Mouse (Mus musculus) adrenal gland, postnatal 14 days (tissue): Measurements from ENCODE around the gene Ropn1l. TPM values are rescaled to one million over a fixed set of nuclear protein-coding genes. Genes with fewer than 3 reads are reported as not detected.
A peak's percentile ranks its signal among the peaks of the same experiment; 100 is the strongest.

ENCODE experiments used
- DNase-seq: peaks from one replicate; pipeline ENCODE4 v3.0.0; 2021; ENCODE audit warnings: mixed read lengths
- long read RNA-seq, 2 experiments: library from polyadenylated mRNA; stranded (forward); transcript quantifications; one replicate each; pipeline ENCODE4 v2.0.0; 2021
- total RNA-seq: library from RNA; stranded (reverse); gene quantifications from 2 replicates; pipeline ENCODE4 v1.2.3, GENCODE M21; 2021

The Ropn1l gene
- 1.1 and 2.3 TPM in 2 replicates for total RNA-seq
- long read RNA-seq, experiment 1, partial matches to known transcripts: 0 of 2 reads
- long read RNA-seq, experiment 1, other reads (novel, unspliced or antisense): 0 of 2 reads
- long read RNA-seq, experiment 2, partial matches to known transcripts: 1 of 4 reads
- long read RNA-seq, experiment 2, other reads (novel, unspliced or antisense): 0 of 4 reads

DNA sequence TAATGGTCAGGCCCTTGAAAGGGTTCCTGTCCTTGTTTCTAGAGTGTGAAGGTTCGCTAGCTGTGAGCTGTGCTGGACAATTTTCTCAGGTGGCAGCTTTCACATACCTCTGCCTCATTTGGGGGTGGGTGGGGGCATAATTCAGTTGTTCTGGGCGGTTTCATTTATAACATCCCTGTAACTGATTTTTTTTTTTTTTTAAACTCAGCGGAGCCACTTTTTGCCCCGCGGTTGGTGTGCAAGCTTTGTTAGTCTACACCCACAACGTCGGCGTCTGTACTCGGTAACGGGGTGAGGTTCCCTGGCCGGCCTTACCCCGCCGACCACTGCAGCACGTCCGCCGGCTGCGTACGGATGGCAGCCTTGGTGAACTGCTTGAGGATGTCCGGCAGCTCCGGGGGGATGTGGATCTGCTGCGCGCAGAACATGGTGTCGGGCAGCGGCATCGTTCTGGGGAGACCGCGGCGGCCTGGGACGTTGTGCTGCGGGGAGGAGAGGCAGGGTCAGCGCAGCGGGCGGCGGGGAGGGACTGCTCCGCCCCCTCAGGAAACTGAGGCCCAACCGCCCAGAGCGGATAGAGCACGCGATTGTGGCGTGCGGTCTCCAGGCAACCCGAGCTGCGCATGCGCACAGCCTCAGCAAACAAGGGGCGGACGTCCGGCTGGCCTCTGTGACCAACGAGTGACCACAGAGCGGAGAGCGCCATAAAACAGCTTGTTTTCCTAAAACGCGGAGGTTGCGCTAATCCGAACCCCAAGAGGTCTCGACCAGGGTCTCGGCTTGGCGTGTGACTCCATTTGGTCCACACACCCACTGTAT lies at the start of gene Ropn1l:
TSS of gene Ropn1l (minus strand) at position 640 of the 819 bp plus-strand sequence.
- peak; percentile 96 for DNase-seq

GRCm38 (mm10) chr15:31502996-31503395 lies 49.5 kb upstream of the Ropn1l start:
- DNase-seq: no peak

GRCm38 (mm10) chr15:31502313-31502712 lies 48.8 kb upstream of the Ropn1l start:
- no peak for DNase-seq

GRCm38 (mm10) chr15:31494803-31495202 lies 41.3 kb upstream of the Ropn1l start:
- DNase-seq: no peak

GRCm38 (mm10) chr15:31494310-31494709 lies 40.8 kb upstream of the Ropn1l start:
- no peak for DNase-seq

- no peak for DNase-seq
Observed at GRCm38 (mm10) chr15:31487407-31487806, 33.9 kb upstream of the Ropn1l start.

DNA sequence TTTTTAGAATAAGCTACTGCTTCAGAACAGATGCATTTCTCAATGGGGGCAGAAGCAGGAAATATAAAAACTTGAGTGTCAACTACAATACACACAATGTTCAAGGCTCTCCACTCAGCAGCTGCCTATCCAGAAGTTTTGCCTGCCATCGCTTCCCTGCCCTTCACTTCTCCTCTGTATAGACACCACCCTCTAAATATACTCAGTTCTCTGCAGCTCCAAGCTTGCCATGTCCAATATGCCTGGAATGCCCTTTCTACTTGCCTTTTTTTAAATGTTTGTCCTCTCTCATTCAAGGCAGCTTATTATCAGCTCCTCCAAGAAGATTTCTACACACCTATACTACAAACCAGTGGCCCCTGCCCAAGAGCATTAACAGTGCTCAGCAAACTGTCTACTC lies 23.1 kb upstream of the Ropn1l start:
- no peak for DNase-seq

GRCm38 (mm10) chr15:31472645-31473574 lies 19.4 kb upstream of the Ropn1l start:
- no peak for DNase-seq

- DNase-seq: no peak
Observed at GRCm38 (mm10) chr15:31471529-31471928, 18.0 kb upstream of the Ropn1l start.

- DNase-seq: no peak
Observed at GRCm38 (mm10) chr15:31469497-31469896, 16.0 kb upstream of the Ropn1l start.

GRCm38 (mm10) chr15:31468806-31469205 lies 15.3 kb upstream of the Ropn1l start:
- DNase-seq: no peak

GRCm38 (mm10) chr15:31466749-31467148 lies 13.2 kb upstream of the Ropn1l start:
- no peak for DNase-seq

DNA sequence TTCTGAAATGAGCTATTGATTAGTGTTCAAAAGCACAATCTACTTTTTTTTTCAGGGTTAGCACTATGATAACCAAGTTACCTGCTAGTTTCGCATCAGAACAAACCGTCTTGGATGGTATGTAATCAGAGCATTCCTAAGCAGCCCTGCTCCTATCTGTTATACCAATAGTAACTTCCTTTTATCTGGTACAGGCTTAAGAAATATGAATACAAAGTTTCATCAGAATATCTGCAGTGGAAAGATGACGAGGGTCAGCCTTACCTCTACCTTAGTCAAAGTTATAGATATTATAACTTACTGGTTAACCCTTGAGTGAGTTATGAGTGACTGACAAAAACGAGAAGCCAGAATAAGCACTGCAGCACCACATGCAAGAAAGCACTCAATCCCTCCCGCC lies 12.8 kb upstream of the Ropn1l start:
- DNase-seq: no peak

- DNase-seq: no peak
Observed at GRCm38 (mm10) chr15:31465806-31466205, 12.3 kb upstream of the Ropn1l start.

- no peak for DNase-seq
Observed at GRCm38 (mm10) chr15:31460571-31460970, 7.0 kb upstream of the Ropn1l start.

DNA sequence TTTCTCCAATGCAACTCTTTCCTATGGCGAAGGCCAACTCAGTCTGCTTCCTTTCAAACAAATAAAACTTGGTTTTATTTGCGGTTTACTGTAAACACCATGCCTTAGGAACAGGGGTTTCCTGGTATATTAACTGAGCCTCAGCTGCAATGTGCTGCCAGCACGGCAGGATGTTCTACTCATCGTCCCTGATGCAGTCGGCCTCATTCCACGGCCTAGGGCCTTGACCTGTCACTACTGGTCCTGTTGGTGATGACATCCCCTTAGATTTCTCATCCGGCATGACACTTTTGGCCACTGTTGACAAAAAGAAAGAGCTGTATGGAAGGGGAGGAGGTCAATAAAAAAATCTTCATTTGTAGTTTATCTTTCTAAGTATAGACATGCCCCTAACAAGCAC lies 4.5 kb upstream of the Ropn1l start:
- DNase-seq: peak; percentile 72

GRCm38 (mm10) chr15:31456381-31456780 lies 2.8 kb upstream of the Ropn1l start:
- DNase-seq: no peak

DNA sequence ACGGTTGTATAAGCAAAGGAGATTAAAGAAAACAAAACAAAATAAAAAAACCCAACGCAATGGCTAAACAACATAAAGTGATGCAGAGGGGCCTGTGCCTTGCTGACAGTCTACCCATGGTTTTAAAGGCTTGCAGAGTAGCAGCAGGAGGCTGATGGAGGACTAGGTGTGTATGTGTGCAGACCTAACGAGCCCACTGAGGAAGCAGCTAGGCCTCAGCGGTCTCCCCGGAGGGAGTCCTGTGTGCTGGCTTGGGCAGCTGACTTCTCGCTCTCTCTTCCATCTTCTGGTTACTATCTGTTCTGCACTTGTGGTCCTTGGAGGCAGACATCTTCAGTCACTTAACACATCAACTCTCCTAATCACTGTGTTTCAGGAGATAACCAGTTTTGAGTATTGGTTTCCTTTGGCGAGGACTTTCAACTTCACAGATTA lies 1.3 kb upstream of the Ropn1l start:
- DNase-seq: no peak

GRCm38 (mm10) chr15:31454096-31454860 lies 741 bp upstream of the Ropn1l start:
- DNase-seq: no peak

- DNase-seq: no peak
Observed at GRCm38 (mm10) chr15:31452336-31453097, 1.0 kb downstream of the Ropn1l start.

DNA sequence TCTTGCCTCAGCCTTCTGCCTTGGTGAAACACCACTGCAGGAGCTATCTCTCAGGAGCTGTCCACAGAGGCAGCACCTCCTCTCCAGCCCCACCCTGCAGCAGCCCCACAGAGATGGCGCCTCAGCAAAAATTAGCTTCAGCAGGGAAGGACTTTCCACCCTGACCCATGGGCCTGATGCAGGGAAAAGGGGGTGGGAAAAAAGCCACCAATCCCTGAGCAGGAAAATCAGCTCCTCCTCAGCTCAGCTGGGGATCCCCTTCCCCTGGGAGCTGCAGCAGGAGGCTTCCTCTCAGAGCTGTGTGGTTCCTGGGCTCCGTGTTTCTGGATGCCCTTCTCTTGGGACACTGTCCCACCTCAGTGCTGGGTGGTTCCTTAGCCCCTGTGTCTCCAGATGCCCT lies 3.8 kb downstream of the Ropn1l start:
- peak; percentile 34 for DNase-seq
